ENCODE assay signal across 23 mouse cellular contexts in genomic region chr6:94071676-94072075, GRCm38 (mm10).
A peak's percentile ranks its signal among the peaks of the same experiment; 100 is the strongest.
DNase-seq lines count a peak whose midpoint lies in the region; ATAC-seq lines count a peak whose summit lies in the region.
"Had no signal": no experiment of that assay in that cellular context is flagged by ENCODE, and none has a peak within 500 bp of the region (broad histone marks: within the 10 kb centered on the region; RNA-seq: fewer than 3 reads in every experiment).

No protein-coding gene starts in this region.

- H3K4me2 ChIP-seq in lung, embryonic 16.5 days (ENCODE audit: low read depth, low read length), result no peak overlapping the region
- H3K4me2 ChIP-seq: embryonic facial prominence, embryonic 12.5 days; forebrain, embryonic 13.5 days; forebrain, embryonic 15.5 days had no signal

- peaks cover 14% of the 10 kb centered on the region; the same call in 1 of the 2 replicates for H3K4me1 ChIP-seq in lung, embryonic 16.5 days (replicated peaks; ENCODE audit: control insufficient read depth, insufficient read depth, low read length)

- peak; percentile 27 for DNase-seq in heart, adult 11 months
- no peak for DNase-seq in heart, adult 18-20 months
- DNase-seq in lung, postnatal 14 days, result no peak
- DNase-seq in left cerebral cortex, adult 18-20 months (ENCODE audit: low spot score in 2 of 2), result no peak
- DNase-seq: adrenal gland, adult 8-10 months; adrenal gland, postnatal 14 days; adrenal gland, postnatal 36 days; B cell, adult 2 months; cerebellum, adult 11-12 months; cerebellum, adult 2 months; cerebellum, adult 9-10 months; cerebellum, postnatal 10 days; cerebellum, postnatal 25 days had no signal

- 35% methylated on average over 5 of the region's 5 CpGs for WGBS in lung, embryonic 16.5 days

- no peak overlapping the region for H3K4me3 ChIP-seq in lung, embryonic 16.5 days (ENCODE audit: low read length)
- H3K4me3 ChIP-seq: embryonic facial prominence, embryonic 10.5 days; embryonic facial prominence, embryonic 12.5 days; forebrain, embryonic 13.5 days; forebrain, embryonic 15.5 days had no signal

- no peak overlapping the region for H3K9ac ChIP-seq in lung, embryonic 16.5 days (ENCODE audit: low read length)
- H3K9ac ChIP-seq: embryonic facial prominence, embryonic 12.5 days; forebrain, embryonic 13.5 days; forebrain, embryonic 15.5 days had no signal

- H3K36me3 ChIP-seq in lung, embryonic 16.5 days (ENCODE audit: control insufficient read depth, insufficient read depth, low read length), result no peaks in the 10 kb centered on the region
- H3K36me3 ChIP-seq: embryonic facial prominence, embryonic 10.5 days; embryonic facial prominence, embryonic 12.5 days; forebrain, embryonic 15.5 days; G1E had no signal

- no peak overlapping the region for H3K27ac ChIP-seq in lung, embryonic 16.5 days (ENCODE audit: low read length)
- H3K27ac ChIP-seq: embryonic facial prominence, embryonic 10.5 days; embryonic facial prominence, embryonic 12.5 days; forebrain, embryonic 13.5 days; forebrain, embryonic 15.5 days had no signal

- H3K27me3 ChIP-seq in lung, embryonic 16.5 days (ENCODE audit: control insufficient read depth, insufficient read depth, low read depth, low read length), result no peaks in the 10 kb centered on the region
- H3K27me3 ChIP-seq: CH12.LX; embryonic facial prominence, embryonic 12.5 days; forebrain, embryonic 13.5 days; forebrain, embryonic 15.5 days; Patski had no signal

- no peaks in the 10 kb centered on the region for H3K9me3 ChIP-seq in lung, embryonic 16.5 days (ENCODE audit: control insufficient read depth, low read length)
- H3K9me3 ChIP-seq: embryonic facial prominence, embryonic 10.5 days; embryonic facial prominence, embryonic 12.5 days; forebrain, embryonic 13.5 days; forebrain, embryonic 15.5 days; G1E had no signal

- 0 out of 2 replicates have a peak, but pooled peaks have one; percentile 41 for ATAC-seq in lung, embryonic 16.5 days (ENCODE audit: low read depth)
- ATAC-seq: activated CD4-positive, CD25-positive, alpha-beta regulatory T cell, adult 4 months; CD4-positive, CD25-positive, alpha-beta regulatory T cell, adult 4 months; forebrain, embryonic 13.5 days; forebrain, embryonic 15.5 days; Patski had no signal
